Mouse (Mus musculus) neural tube, embryonic 13.5 days (tissue): ENCODE results near the gene Fam117b. TPM values are rescaled to one million over a fixed set of nuclear protein-coding genes. Genes with fewer than 3 reads are reported as not detected.

Experiments
- ATAC-seq: fragments of 200-750 bp; cut with Nextera tagmentation; 2 replicates; pipeline ENCODE4 v1.8.0; 2017; ENCODE audit warnings: low read depth, mild to moderate bottlenecking, moderate TSS enrichment, moderate library complexity
- H3K27ac ChIP-seq: fragments of 300-500 bp; sonication (generic); replicated peaks from 2 replicates; pipeline ENCODE4 v1.5.1; 2015; ENCODE audit warnings: moderate library complexity, mild to moderate bottlenecking, inconsistent platforms
- H3K27me3 ChIP-seq: fragments of 300-500 bp; sonication (generic); 2 replicates; pipeline ENCODE4 v1.6.1; 2015; ENCODE audit warnings: mild to moderate bottlenecking, inconsistent platforms
- H3K36me3 ChIP-seq: fragments of 300-500 bp; sonication (generic); 2 replicates; pipeline ENCODE4 v1.6.1; 2015; ENCODE audit warnings: mild to moderate bottlenecking, inconsistent platforms
- H3K4me1 ChIP-seq: fragments of 300-500 bp; sonication (generic); replicated peaks from 2 replicates; pipeline ENCODE4 v1.6.1; 2015; ENCODE audit warnings: inconsistent platforms
- H3K4me2 ChIP-seq: fragments of 300-500 bp; sonication (generic); 2 replicates; pipeline ENCODE4 v1.6.1; 2015; ENCODE audit warnings: inconsistent platforms, mild to moderate bottlenecking, moderate library complexity
- H3K4me3 ChIP-seq: fragments of 300-500 bp; sonication (generic); 2 replicates; pipeline ENCODE4 v1.5.1; 2015; ENCODE audit warnings: mild to moderate bottlenecking, inconsistent platforms
- H3K9ac ChIP-seq: fragments of 300-500 bp; sonication (generic); 2 replicates; pipeline ENCODE4 v1.6.1; 2015; ENCODE audit warnings: moderate library complexity, mild to moderate bottlenecking, inconsistent platforms
- H3K9me3 ChIP-seq: fragments of 300-500 bp; sonication (generic); 2 replicates; pipeline ENCODE4 v1.6.1; 2016; ENCODE audit warnings: inconsistent platforms
- WGBS: fragments of 180-500 bp; shearing (Covaris S2); methylation state at CpG from one replicate; pipeline ENCODE4 v1.1.7; 2015; 5-methylcytosine and 5-hydroxymethylcytosine counted together
- polyA plus RNA-seq: library from polyadenylated mRNA; unstranded; fragments of >200 nt; fragmentation: Nextera tagmentation; extraction: Ambion mirVana; gene quantifications from 2 replicates; pipeline ENCODE4 v1.2.1, GENCODE M21; 2015

Gene Fam117b
- polyA plus RNA-seq, 1 experiment from 2014 or later, result 25.5 TPM

- Histone ChIP-seq H3K9me3 (no peaks in the 10 kb centered on the region), H3K27me3 (no peaks in the 10 kb centered on the region), H3K4me3 (no peak overlapping the region), H3K4me1 (no peaks in the 10 kb centered on the region), H3K36me3 (no peaks in the 10 kb centered on the region), H3K9ac (no peak overlapping the region), H3K27ac (no peak overlapping the region), H3K4me2 (no peak overlapping the region)
- ATAC-seq, result no peak
- WGBS, result 87% methylated on average over 2 of the region's 2 CpGs
Observed at GRCm38 (mm10) chr1:60008743-60009142, 95.9 kb downstream of the Fam117b start.

- no peak for ATAC-seq
- Histone ChIP-seq H3K9me3 (no peaks in the 10 kb centered on the region), H3K4me1 (no peaks in the 10 kb centered on the region), H3K36me3 (no peaks in the 10 kb centered on the region), H3K9ac (no peak overlapping the region), H3K4me2 (no peak overlapping the region), H3K27me3 (no peaks in the 10 kb centered on the region), H3K4me3 (no peak overlapping the region), H3K27ac (no peak overlapping the region)
- WGBS, result 88% methylated on average over 10 of the region's 10 CpGs
Observed at GRCm38 (mm10) chr1:60013779-60014178, 101.0 kb downstream of the Fam117b start.

GRCm38 (mm10) chr1:60015511-60015910 lies 102.7 kb downstream of the Fam117b start:
- no peaks in the 10 kb centered on the region for H3K9me3 ChIP-seq
- H3K4me3 ChIP-seq, result no peak overlapping the region
- no peak for ATAC-seq
- whole genome bisulfite sequencing, result 86% methylated on average over 6 of the region's 6 CpGs
- H3K27ac ChIP-seq, result no peak overlapping the region
- H3K36me3 ChIP-seq, result no peaks in the 10 kb centered on the region
- peaks cover 9% of the 10 kb centered on the region; the same call in 1 of the 2 replicates for H3K4me1 ChIP-seq
- H3K4me2 ChIP-seq, result no peak overlapping the region
- no peaks in the 10 kb centered on the region for H3K27me3 ChIP-seq
- H3K9ac ChIP-seq, result no peak overlapping the region

GRCm38 (mm10) chr1:60016136-60016611 lies 103.4 kb downstream of the Fam117b start:
- Histone ChIP-seq H3K4me2 (no peak overlapping the region), H3K9ac (no peak overlapping the region), H3K4me3 (no peak overlapping the region), H3K27me3 (no peaks in the 10 kb centered on the region), H3K4me1 (peaks cover 9% of the 10 kb centered on the region; the same call in 1 of the 2 replicates), H3K27ac (no peak overlapping the region), H3K9me3 (no peaks in the 10 kb centered on the region), H3K36me3 (no peaks in the 10 kb centered on the region)
- ATAC-seq, result no peak
- 71% methylated on average over 5 of the region's 5 CpGs for WGBS

GRCm38 (mm10) chr1:60017031-60017469 lies 104.2 kb downstream of the Fam117b start:
- H3K27ac ChIP-seq, result no peak overlapping the region
- 0 out of 2 replicates have a peak, but pooled peaks cover 2% of the 10 kb centered on the region for H3K36me3 ChIP-seq
- 84% methylated on average over 1 of the region's 1 CpGs for WGBS
- no peaks in the 10 kb centered on the region for H3K9me3 ChIP-seq
- peaks cover 9% of the 10 kb centered on the region; the same call in 1 of the 2 replicates for H3K4me1 ChIP-seq
- H3K9ac ChIP-seq, result no peak overlapping the region
- ATAC-seq, result no peak
- H3K4me2 ChIP-seq, result no peak overlapping the region
- H3K4me3 ChIP-seq, result no peak overlapping the region
- no peaks in the 10 kb centered on the region for H3K27me3 ChIP-seq

Other genes starting within 250 kb of the Fam117b start
- gene Sumo1, start 242.2 kb upstream of the Fam117b start, polyA plus RNA-seq, result 402 and 414 TPM in 2 replicates
- 149 and 151 TPM in 2 replicates for gene Nop58, start 228.0 kb upstream of the Fam117b start, polyA plus RNA-seq
- 11.8 and 13.8 TPM in 2 replicates for gene Bmpr2, start 149.6 kb upstream of the Fam117b start, polyA plus RNA-seq
- gene Ica1l, start 130.2 kb downstream of the Fam117b start, polyA plus RNA-seq, result 33.1 and 33.4 TPM in 2 replicates
- gene Carf, start 185.2 kb downstream of the Fam117b start, polyA plus RNA-seq, result 7.9 and 8.3 TPM in 2 replicates
- 43.6 and 44.9 TPM in 2 replicates for gene Wdr12, start 185.6 kb downstream of the Fam117b start, polyA plus RNA-seq